Mouse (Mus musculus): ENCODE results near the gene Tgm1.

GRCm38 (mm10) chr14:55658011-55658410 lies 55.7 kb downstream of the Tgm1 start:
- TF ChIP-seq GATA1 (IDR thresholded peaks at IDR 0.05; ENCODE audit: borderline replicate concordance, low read length) (no peak), FLI1 (IDR thresholded peaks at IDR 0.05; ENCODE audit: low read length) (no peak)

Data from megakaryocyte, embryonic 14.5 days (primary cell).